Mouse (Mus musculus) G1E-ER4 (cell line): Measurements from ENCODE around the gene Lats2. TPM values are rescaled to one million over a fixed set of nuclear protein-coding genes. Genes with fewer than 3 reads are reported as not detected.

Experiments
- GATA1 ChIP-seq: IDR thresholded peaks from one replicate; pipeline ENCODE4 v1.8.0; 2012; ENCODE audit warnings: low read length, inconsistent platforms
- polyA plus RNA-seq: library from polyadenylated mRNA; stranded (reverse); fragments of >175 nt; gene quantifications from 2 replicates; pipeline ENCODE4 v1.2.3, GENCODE M21; 2012

The Lats2 gene
- polyA plus RNA-seq, 1 experiment = 0.02 TPM

DNA sequence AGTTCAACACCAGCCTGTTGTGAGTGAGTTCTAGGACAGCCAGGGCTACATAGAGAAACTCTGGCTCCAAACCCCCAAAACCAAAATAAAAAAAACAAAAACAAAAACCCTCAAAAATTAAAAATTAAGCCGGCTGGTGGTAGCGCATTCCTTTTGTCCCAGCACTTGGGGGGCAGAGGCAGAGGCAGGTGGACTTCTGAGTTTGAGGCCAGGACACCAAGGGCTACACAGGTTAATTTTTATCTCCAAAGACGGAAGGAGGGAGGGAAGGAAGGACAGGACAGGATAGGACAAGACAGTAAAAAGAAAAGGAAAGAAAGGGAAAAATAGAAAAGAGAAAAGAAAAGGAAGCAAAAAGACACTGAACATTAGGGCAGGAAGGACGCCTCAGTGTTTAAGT lies 75.4 kb downstream of the Lats2 start:
- TF ChIP-seq GATA1 = no peak

- no peak for TF ChIP-seq GATA1
Observed at GRCm38 (mm10) chr14:57679958-57680535, 78.1 kb downstream of the Lats2 start.

- no peak for TF ChIP-seq GATA1
Observed at GRCm38 (mm10) chr14:57679523-57679922, 78.7 kb downstream of the Lats2 start.

DNA sequence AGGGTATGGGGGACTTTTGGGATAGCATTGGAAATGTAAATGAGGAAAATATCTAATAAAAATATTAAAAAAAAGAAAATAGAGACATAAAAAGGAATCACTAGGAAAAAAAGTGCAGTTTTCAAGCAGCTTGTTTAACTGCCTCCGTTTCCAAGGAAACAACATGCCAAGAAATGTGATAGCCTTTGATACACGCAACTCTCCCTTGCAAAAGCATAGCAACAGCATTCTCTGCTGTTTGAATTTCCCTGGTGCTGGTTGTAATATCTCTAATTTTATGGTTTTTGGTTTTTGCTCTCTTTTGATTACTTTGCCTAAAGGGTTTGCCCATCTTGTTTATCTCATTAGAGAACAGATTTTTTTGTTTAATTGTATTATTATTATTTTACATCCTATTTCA lies 82.7 kb downstream of the Lats2 start:
- no peak for TF ChIP-seq GATA1

DNA sequence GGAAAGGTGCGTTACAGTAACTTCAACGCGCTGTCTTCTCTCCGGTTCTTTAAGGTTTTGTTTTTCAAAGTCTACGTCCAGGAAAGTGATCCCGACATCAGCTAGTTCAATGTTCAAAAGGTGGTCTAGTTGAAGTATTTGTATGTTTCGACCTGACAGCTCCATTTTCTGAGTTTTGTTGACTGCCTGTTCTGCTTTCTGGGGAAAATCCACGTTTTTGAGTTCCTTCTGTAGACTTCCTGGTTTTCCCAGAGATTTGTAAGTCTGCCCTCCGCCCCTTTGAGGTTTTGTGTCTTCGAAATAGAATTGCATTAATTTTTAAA lies 92.6 kb downstream of the Lats2 start:
- no peak for TF ChIP-seq GATA1

DNA sequence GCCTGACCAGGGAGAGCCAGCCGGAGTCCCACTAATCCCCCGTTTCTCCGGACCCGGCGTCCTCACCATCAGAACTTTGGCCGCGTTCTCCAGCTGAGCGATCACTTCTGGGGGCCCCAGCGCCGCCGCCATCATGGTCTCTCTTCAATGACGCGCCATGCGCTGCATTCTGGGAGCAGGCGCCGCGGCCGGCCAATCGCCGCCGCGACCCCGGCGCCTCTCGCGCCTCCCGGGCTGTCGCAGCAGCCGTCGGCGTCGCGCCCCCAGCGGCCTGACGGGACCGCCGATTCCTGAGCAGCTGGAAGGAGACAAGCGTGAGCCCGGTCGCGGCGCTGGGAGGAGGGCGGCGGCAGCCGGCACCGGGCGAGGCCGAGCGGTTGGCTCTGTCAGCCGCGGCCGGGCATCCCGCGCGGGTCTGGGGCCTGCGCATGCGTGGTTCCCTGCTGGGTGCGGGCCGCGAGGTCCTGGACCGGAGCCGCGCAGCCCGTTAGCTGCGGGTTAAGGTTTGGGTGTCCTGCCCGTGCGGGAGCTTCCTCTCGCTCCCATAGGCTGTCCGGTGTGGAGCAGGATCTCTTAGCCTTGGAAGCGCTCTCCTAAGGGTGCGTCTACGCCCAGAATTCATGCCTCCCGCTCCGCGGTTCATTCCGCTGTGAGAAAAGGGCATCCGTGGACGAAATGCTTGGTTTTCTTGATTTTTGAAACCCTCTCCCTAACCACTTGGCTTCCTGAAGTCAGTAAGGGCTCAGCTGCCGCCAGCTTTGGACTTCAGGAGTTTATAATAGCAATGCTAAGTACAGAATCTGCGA lies 93.2 kb downstream of the Lats2 start, which contains the start of gene Xpo4:
TSS of gene Xpo4 (minus strand) at position 609 of the 806 bp plus-strand sequence.
- TF ChIP-seq GATA1 = no peak

GRCm38 (mm10) chr14:57664311-57664821 lies 93.8 kb downstream of the Lats2 start:
- TF ChIP-seq GATA1 = no peak

- TF ChIP-seq GATA1 = no peak
Observed at GRCm38 (mm10) chr14:57663630-57664029, 94.6 kb downstream of the Lats2 start.

DNA sequence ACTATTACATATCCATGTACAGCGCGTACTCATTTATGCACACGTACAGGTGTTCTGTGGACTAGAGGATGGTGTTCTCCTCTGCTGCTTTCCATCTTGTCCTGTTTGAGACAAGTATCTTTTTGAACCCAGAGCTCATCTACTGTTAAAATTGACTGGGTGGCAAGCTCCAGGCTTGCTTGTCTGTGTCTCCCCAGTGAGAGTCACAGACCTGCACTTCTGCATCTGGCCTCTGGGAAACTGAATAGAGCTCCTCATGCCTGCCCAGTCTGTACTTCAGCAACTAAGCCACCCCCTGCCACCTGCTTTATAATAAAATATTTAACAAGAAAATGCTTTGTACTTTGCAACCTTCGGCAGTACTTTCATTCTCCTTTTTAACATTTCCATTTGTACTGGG lies 99.9 kb downstream of the Lats2 start:
- TF ChIP-seq GATA1 = no peak

DNA sequence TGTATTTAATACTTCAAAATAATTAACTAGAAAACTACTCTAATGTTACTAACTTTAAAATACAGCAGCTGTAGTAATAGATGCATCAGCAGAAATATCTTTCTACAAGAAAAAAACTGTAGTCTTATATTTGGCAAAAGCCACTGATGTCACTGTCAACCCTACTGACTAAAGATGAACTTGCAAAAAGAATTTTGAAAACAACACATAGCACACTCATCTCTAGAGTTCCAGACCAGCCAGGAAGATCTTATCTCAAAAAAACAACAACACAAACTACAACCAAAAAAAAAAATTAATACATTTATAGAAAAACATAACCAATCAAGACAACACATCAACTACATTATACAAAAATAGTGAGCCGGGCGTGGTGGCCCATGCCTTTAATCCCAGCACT lies 100.7 kb downstream of the Lats2 start:
- no peak for TF ChIP-seq GATA1

- no peak for TF ChIP-seq GATA1
Observed at GRCm38 (mm10) chr14:57649501-57649900, 108.7 kb downstream of the Lats2 start.

- no peak for TF ChIP-seq GATA1
Observed at GRCm38 (mm10) chr14:57646155-57646554, 112.0 kb downstream of the Lats2 start.

Other genes with a start within 250 kb of the Lats2 start
- gene Il17d, start 233.6 kb downstream of the Lats2 start, polyA plus RNA-seq = not detected in 2 replicates
- gene Eef1akmt1, start 186.8 kb downstream of the Lats2 start, polyA plus RNA-seq = 1.1 and 2.8 TPM in 2 replicates
- 4.7 and 20.5 TPM in 2 replicates for gene Xpo4, start 93.0 kb downstream of the Lats2 start, polyA plus RNA-seq
- gene Gm49361, start 12.3 kb downstream of the Lats2 start, polyA plus RNA-seq = not detected in 2 replicates
- gene Sap18, start 39.8 kb upstream of the Lats2 start, polyA plus RNA-seq = 478 and 509 TPM in 2 replicates
- 6.0 and 12.0 TPM in 2 replicates for gene Ska3, start 67.8 kb upstream of the Lats2 start, polyA plus RNA-seq
- 390 and 486 TPM in 2 replicates for gene Mrpl57, start 67.8 kb upstream of the Lats2 start, polyA plus RNA-seq
- gene Zdhhc20, start 131.9 kb upstream of the Lats2 start, polyA plus RNA-seq = 0.54 and 1.5 TPM in 2 replicates
- gene Micu2, start 240.9 kb upstream of the Lats2 start, polyA plus RNA-seq = not detected in 2 replicates